Mouse (Mus musculus) 416B (cell line): ENCODE results near the gene 9130409I23Rik.
A peak's percentile ranks its signal among the peaks of the same experiment; 100 is the strongest.
"Not testable (repeated sequence)": the region's sequence is repeated elsewhere in the genome, so short reads cannot be mapped to it uniquely, and the experiment has no call there.

Source experiments
- DNase-seq: peaks from one replicate; pipeline ENCODE4 v3.0.0; 2011; ENCODE audit warnings: low read depth

The 9130409I23Rik gene

GRCm38 (mm10) chr1:181035015-181035778, 15.8 kb upstream of the 9130409I23Rik start:
- not testable (repeated sequence) for DNase-seq

GRCm38 (mm10) chr1:181037623-181038022, 13.4 kb upstream of the 9130409I23Rik start:
- DNase-seq, result no peak

- peak; percentile 55 for DNase-seq
Measured at GRCm38 (mm10) chr1:181039652-181040051, 11.4 kb upstream of the 9130409I23Rik start.

GRCm38 (mm10) chr1:181047520-181047919, 3.5 kb upstream of the 9130409I23Rik start:
- peak; percentile 11 for DNase-seq

GRCm38 (mm10) chr1:181049328-181049842, 1.7 kb upstream of the 9130409I23Rik start:
- DNase-seq, result peak; percentile 29

- DNase-seq, result no peak
Measured at GRCm38 (mm10) chr1:181052898-181053297, 1.9 kb downstream of the 9130409I23Rik start.

GRCm38 (mm10) chr1:181061784-181062485, 10.9 kb downstream of the 9130409I23Rik start:
- no peak for DNase-seq

GRCm38 (mm10) chr1:181063991-181064390, 13.0 kb downstream of the 9130409I23Rik start:
- no peak for DNase-seq

GRCm38 (mm10) chr1:181064648-181065047, 13.6 kb downstream of the 9130409I23Rik start:
- no peak for DNase-seq

GRCm38 (mm10) chr1:181068344-181068743, 17.3 kb downstream of the 9130409I23Rik start:
- no peak for DNase-seq

- DNase-seq, result no peak
Measured at GRCm38 (mm10) chr1:181069671-181070070, 18.6 kb downstream of the 9130409I23Rik start.

GRCm38 (mm10) chr1:181073075-181073474, 22.0 kb downstream of the 9130409I23Rik start:
- peak; percentile 15 for DNase-seq

GRCm38 (mm10) chr1:181084021-181084420, 33.0 kb downstream of the 9130409I23Rik start:
- peak; percentile 47 for DNase-seq

- no peak for DNase-seq
Measured at GRCm38 (mm10) chr1:181090048-181090447, 39.0 kb downstream of the 9130409I23Rik start.
